In the genomic region with DNA sequence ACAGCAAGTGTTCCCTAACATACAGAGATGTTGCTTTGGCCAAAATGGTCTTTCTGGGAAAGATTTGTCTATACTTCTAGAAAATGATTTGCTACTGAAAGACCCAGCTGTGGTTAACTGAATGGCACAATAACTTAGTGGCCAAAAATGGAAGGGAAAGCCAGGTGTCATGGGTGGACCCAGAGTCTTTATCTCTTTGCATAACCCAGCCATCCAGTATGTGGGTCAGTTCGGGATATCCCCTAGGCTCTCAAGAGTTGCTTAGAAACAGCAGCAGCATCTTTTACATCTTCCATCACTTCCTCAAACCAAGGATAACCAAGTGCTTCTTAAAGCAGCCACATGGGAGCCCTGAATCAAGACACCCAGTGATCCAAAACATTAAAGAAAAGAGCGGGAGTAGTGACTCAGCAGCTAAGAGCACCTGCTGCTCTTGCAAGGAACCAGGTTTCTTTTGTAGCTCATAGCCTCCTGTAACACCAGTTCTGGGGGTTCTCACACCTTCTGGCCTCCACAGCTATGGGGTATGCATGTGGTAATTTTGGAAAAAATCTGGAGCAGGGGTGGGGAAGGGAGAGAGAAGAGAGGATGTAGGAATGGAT, we compare ENCODE assay signal across 20 mouse cellular contexts.
"Had no signal": no experiment of that assay in that cellular context is flagged by ENCODE, and none has a peak within 500 bp of the region (broad histone marks: within the 10 kb centered on the region; RNA-seq: fewer than 3 reads in every experiment).

No protein-coding gene starts in this region.

- H3K27ac ChIP-seq: kidney, postnatal 0 days; layer of hippocampus, adult 2 months; limb, embryonic 10.5 days; limb, embryonic 13.5 days; liver, embryonic 12.5 days; liver, embryonic 15.5 days; lung, embryonic 15.5 days; midbrain, embryonic 10.5 days; midbrain, embryonic 13.5 days; neural tube, embryonic 13.5 days had no signal

- DNase-seq: layer of hippocampus, adult 9-11 months; liver; lung, adult 18-20 months; lung, postnatal 36 days; right cerebral cortex, postnatal 25 days; thymus, adult 18-20 months; thymus, postnatal 36 days had no signal

- H3K4me1 ChIP-seq: limb, embryonic 10.5 days; limb, embryonic 13.5 days; liver, embryonic 12.5 days; liver, embryonic 15.5 days; midbrain, embryonic 10.5 days; midbrain, embryonic 13.5 days; neural tube, embryonic 13.5 days had no signal

- H3K27me3 ChIP-seq: limb, embryonic 13.5 days; liver, embryonic 12.5 days; liver, embryonic 15.5 days; lung, embryonic 15.5 days; midbrain, embryonic 13.5 days; neural tube, embryonic 13.5 days had no signal

- H3K9me3 ChIP-seq: limb, embryonic 10.5 days; limb, embryonic 13.5 days; liver, embryonic 12.5 days; liver, embryonic 15.5 days; lung, embryonic 15.5 days; megakaryocyte, embryonic 14.5 days; midbrain, embryonic 10.5 days; midbrain, embryonic 13.5 days; neural tube, embryonic 13.5 days had no signal

- ATAC-seq: liver, embryonic 12.5 days; midbrain, embryonic 13.5 days; midbrain, embryonic 16.5 days had no signal

- H3K36me3 ChIP-seq: limb, embryonic 10.5 days; limb, embryonic 13.5 days; liver, embryonic 12.5 days; liver, embryonic 15.5 days; lung, embryonic 15.5 days; midbrain, embryonic 10.5 days; midbrain, embryonic 13.5 days; neural tube, embryonic 13.5 days had no signal

- H3K4me3 ChIP-seq: layer of hippocampus, adult 2 months; limb, embryonic 10.5 days; limb, embryonic 13.5 days; liver, embryonic 12.5 days; liver, embryonic 15.5 days; lung, embryonic 15.5 days; midbrain, embryonic 10.5 days; midbrain, embryonic 13.5 days; myocyte; neural tube, embryonic 13.5 days had no signal
